Mouse (Mus musculus) cerebellum, adult 11 months (tissue): ENCODE data around the gene Crk.

Experiments used
- DNase-seq: peaks from one replicate; pipeline ENCODE4 v3.0.0; 2022

Crk gene

DNA sequence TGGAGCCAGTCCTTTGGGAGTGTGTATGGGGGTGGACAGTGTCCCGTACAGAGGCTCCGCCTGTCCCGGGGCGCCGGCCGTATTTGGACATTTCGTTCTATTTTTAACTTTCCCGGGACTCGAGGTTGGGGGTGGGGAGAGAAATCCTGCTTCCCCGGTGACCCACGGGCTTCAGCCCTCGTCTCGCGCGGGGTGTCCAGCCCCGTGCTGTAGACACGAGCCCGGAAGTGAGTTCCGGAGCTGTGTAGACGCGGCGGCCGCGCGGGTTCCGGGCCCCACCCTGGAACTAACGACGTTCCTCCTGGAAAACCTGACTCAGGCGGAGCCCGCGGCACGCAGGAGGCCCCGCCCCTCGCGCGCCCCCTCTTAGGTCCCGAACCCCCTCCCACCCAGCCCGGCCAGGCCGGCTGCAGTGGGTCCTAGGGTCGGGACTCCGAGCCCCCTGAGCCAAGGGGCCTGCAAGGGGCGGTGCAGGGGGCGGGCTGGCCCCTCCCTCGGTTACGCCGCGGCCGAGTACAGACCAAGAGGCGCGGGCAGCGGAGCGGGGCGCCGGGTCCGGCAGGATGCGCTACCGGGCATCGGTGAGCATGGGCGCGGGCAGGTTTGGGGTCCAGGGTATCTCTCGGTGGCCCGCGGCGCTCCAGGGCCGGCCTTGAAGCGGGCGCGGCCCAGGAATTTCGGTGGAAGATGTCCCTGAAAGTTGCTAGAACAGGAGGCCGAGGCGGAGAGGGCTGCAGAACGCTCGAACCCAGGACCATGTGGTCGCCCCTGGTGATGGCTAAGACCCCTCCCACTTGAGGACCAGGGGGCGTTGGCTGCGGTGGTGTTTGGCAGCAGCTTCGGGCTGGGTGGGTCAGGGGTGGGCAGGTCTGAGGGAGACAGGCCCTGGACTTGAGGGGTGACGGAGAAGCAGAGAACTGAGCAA lies 23.2 kb upstream of the Crk start:
- DNase-seq: peak; percentile 60

DNA sequence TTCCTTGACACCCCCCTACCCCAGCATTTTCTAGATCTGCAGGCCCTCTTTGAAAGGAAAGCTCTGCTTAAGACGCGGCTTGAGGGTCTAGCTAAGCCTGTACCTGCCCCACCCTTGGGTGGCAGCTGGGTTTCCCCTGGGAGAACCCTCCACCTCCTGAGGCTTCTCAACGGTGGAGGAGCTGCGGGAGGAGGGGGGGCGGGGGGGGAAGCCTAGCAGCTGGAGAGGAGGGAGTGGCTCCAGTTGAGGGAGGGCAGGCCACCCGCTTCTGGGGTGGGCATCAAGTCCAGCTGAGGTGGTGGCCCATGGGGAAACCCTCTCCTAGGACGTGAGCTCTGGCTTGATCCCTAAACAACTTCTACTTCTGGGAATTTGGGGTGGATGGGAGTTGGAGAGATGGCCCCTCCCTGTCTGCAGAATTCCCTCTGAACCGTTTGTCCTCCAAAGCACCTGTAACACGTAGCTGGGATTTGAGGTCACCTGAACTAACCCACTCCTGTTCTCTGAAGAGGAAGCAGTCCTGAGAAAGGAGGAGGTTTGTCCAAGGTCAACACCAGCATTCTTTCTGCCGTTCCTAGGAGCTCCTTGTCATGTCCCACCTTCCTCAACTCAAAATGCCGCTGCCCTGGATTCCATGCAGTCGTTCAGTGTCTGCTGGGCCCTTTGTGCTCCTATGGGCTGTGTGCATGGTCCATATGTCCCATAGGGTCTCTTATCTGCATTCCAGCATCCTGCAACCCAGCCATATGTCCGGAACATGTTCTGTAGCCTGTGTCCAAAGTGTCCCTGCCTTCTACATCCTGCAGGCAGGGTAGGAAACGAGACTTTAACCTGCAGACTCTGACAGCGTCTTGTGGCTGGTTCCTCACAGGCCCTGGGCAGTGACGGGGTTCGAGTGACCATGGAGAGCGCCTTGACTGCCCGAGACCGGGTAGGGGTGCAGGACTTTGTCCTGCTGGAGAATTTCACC lies 22.2 kb upstream of the Crk start:
- DNase-seq: no peak

- DNase-seq: no peak
Measured at GRCm38 (mm10) chr11:75657841-75658240, 21.2 kb upstream of the Crk start.

DNA sequence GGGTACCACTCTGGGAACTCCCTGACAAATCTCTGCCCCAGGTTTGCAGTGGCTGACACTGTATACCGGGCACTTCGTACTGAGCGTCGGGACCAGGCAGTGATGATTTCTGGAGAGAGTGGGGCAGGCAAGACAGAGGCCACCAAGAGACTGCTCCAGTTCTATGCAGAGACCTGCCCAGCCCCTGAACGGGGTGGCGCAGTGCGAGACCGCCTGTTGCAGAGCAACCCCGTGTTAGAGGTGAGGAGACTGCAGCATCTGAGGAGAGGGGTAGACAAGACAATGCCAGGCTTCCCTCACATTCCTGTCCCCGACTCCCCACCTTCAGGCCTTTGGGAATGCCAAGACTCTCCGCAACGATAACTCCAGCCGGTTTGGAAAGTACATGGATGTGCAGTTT lies 20.7 kb upstream of the Crk start:
- DNase-seq: no peak

GRCm38 (mm10) chr11:75658996-75659750 lies 19.9 kb upstream of the Crk start:
- DNase-seq: no peak

- no peak for DNase-seq
Measured at GRCm38 (mm10) chr11:75660081-75660590, 18.9 kb upstream of the Crk start.

GRCm38 (mm10) chr11:75660941-75661800 lies 17.9 kb upstream of the Crk start:
- DNase-seq: no peak

GRCm38 (mm10) chr11:75662131-75662530 lies 16.9 kb upstream of the Crk start:
- no peak for DNase-seq

GRCm38 (mm10) chr11:75666296-75666695 lies 12.8 kb upstream of the Crk start:
- no peak for DNase-seq

DNA sequence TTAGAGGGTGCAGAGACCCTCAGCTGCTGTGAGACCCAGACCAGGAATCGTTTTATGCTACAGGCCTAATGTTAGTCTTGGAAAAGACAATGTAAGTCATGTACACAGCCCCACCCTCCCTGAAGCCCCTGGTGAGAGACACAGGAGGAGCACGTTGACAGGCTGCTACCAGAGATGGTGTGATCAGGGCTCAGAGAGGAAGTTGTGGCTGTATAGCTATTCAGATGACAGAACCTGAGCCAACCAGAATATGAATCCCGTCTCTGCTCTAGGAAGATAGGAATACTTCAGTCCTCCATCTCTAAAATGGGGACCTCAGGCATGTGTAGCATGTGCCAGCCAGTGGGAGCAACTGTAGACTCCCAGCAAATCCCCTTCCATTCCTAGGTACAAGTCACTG lies 10.4 kb upstream of the Crk start:
- DNase-seq: no peak

GRCm38 (mm10) chr11:75669176-75669852 lies 9.7 kb upstream of the Crk start:
- no peak for DNase-seq

DNA sequence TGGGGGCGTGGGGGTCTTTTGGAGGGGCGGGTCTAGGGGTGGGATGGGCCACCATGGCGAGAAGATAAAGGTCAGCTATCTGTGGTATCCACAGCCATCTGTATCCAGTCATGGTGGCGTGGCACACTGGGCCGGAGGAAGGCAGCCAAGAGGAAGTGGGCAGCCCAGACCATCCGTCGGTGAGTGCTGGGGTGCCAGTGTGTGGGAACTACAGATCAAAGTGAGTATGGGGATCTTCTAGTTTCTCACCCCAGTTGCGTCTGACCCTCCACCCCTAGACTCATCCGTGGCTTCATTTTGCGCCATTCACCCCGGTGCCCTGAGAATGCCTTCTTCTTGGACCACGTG lies 9.2 kb upstream of the Crk start:
- DNase-seq: no peak

DNA sequence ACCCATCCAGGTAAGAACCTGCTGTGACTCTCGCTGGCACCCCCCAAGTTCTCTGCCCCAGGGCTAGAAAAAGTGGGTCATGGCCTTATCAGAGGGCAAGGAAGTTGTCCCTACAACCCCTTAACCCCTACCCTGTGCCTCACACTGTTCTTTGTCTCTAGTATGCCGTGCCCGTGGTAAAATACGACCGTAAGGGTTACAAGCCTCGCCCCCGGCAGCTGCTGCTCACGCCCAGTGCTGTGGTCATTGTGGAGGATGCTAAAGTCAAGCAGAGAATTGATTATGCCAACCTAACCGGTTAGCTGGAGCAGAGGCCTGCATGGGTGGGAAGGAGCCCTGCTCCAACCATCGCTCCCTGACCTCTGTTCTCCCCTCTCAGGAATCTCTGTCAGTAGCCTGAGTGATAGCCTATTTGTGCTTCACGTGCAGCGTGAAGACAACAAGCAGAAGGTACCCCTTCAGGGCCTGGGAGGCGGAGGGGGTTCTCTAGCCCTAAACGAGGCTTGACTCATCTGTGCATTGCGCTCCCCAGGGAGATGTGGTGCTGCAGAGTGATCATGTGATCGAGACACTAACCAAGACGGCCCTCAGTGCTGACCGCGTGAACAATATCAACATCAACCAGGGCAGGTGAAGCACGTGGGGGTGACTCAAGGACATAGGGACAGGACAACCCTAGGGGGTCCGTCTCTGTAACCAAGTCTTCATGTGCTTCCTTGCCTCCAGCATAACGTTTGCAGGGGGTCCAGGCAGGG lies 7.5 kb upstream of the Crk start:
- DNase-seq: no peak

DNA sequence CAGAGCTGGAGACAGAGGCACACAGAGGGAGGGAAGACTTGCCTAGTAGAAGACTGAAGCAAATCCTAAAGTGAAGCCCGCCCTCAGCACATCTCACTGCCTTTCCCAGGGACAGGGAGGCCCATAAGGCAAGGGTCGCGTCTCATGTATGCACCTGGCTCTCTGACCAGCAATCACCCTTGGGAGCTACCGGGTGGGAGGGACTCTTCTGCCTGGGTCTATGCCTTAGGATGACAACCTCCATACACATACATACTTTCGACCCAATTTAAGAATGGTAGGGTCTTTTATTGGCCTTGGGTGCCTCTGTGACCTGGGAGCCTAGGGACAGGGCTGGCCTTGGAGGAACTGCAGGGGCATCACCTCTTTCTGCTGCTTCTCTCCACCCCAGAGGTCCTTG lies 5.6 kb upstream of the Crk start:
- DNase-seq: no peak

- DNase-seq: no peak
Measured at GRCm38 (mm10) chr11:75674875-75675274, 4.2 kb upstream of the Crk start.

- no peak for DNase-seq
Measured at GRCm38 (mm10) chr11:75677881-75678746, 945 bp upstream of the Crk start.

- peak; percentile 56 for DNase-seq
Measured at GRCm38 (mm10) chr11:75679439-75680171, 546 bp downstream of the Crk start.

GRCm38 (mm10) chr11:75684462-75684861 lies 5.4 kb downstream of the Crk start:
- no peak for DNase-seq

- DNase-seq: no peak
Measured at GRCm38 (mm10) chr11:75684956-75685355, 5.9 kb downstream of the Crk start.
